Mouse (Mus musculus) T-helper 17 cell (primary cell): ENCODE measurements around the gene Birc6.

Source experiments
- in situ Hi-C, 2 experiments: fragments of 300-600 bp; cut with MboI, MseI; formaldehyde crosslinking; loops; 1 replicate in 1 of 2; 2 replicates in 1 of 2; pipeline ENCODE4 v1.15.1; 2025; ENCODE audit warnings: high pct_unique_total_duplicates in 2 of 2

The Birc6 gene

DNA sequence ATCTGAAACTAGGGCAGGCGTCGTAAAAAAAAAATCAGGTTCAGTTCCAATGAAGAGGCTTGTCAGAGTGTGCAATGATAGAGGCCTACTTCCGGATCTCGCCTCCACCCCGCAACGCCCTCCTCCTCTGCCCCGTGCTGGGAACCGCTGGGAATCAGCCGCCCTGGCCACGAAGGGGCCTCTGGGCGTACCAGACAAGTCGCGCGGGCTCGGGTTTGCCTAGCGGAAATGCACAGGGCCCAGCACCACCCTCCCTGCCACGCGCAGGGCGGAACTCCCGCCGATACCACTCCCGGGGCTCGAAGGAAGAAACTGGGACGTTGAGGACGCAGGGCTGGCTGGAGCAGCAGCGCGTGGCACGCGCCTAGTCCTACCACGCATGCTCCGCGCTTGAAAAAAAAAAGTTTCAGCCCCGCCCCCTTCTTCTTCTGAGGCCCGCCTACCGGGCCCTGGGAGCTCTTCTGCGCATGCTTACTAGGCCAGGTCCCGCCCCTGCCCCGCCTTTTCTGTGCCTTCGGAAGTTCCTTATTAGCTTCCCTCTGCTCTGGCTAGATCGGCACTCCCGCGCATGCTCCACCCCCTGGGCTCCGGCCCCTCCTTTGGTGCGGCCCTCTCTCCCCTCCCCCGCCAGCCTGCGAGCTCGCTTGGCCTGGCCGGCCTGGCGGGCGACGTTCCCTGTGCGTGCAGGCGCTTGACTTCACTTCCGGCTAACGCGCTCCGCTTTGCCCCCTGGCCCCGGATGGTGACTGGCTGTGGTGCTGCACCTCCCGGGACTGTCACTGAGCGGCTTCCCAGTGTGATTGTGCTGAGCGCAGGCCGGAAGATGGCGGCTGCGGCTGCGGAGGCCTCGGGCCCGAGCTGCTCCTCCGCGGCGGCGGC lies at the start of gene Birc6:
TSS of gene Birc6 (plus strand) at position 567 of the 879 bp plus-strand sequence.
- in situ Hi-C loops: no loop called here

DNA sequence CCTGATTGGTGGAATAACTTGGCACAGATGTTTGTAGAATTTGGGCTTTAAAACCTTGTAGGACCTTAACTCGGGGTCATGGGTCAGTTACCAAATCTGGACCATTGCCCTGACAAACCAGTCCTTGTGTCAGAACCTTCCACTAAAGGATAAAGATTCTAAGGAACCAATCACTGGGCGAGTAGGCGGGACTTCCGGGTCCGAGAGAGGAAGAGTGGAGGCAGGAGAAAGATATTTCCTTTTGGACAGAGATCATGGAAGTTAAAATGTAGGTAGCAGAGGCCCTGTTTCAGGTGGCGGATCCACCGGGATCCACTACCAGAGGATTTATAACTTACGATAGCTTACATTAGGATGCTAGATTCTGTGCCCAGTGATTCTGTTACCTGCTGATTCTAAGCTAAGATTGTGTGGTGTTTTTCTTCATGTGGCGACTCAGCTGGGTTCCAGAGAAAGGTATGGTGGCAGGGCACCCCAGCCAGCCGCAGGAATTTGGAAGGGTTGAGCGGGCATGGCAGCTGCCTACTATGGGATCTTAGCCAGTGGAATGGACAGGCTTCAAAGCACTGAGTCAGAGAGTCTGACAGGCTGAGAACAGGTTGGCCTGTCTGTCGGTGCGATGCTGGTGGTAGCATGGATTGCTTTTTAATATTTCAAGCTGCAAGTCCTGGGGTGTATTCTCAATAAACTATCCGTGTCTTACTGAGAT lies 47.6 kb upstream of the Birc6 start:
- in situ Hi-C loops: no loop called here

- in situ Hi-C loops: no loop called here
Measured at GRCm38 (mm10) chr17:74489024-74489900, 38.8 kb upstream of the Birc6 start, which contains the start of gene Yipf4. Yipf4 (plus strand) TSS chr17:74489493.

DNA sequence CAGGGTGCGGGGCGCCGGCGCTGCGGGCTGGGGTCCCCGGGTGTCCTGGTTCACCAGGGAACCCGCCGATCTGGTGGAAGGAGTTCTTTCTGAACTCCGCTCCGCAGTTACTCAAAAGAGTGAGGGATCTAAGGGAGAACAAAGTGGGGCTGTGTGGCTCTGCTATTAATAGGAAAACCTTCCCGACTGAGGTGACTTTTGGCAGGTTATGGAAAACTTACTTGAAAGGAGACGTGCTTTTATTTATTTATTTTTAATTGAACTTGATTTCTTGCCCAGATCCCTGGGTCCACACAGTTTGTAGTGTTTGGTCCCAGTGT lies 38.2 kb upstream of the Birc6 start:
- in situ Hi-C loops: loop anchor here in 1 of 2 experiments (10.0 kb wide), 1 partner anchor 1665 kb away; no protein-coding TSS in a partner anchor

DNA sequence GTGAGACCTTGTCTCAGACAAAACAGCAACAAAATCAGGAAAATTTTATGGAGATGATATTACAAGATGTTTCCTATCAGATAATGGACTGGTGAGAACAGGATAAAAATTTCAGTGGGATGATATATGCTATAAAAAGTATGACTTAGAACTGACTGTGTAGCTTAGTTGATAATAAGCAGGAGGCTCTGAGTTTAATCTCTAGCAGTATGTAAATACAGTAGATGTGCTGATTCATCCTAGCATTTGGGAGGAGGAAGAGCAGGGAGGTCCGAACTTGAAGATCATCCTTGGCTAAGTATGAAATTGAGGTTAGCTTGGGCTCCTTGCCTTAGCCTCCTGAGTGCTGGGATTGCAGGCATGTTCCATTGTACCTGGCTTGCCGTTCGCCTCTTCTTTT lies 36.5 kb upstream of the Birc6 start:
- in situ Hi-C loops: loop anchor here in 1 of 2 experiments (10.0 kb wide), 1 partner anchor 1667 kb away; no protein-coding TSS in a partner anchor

DNA sequence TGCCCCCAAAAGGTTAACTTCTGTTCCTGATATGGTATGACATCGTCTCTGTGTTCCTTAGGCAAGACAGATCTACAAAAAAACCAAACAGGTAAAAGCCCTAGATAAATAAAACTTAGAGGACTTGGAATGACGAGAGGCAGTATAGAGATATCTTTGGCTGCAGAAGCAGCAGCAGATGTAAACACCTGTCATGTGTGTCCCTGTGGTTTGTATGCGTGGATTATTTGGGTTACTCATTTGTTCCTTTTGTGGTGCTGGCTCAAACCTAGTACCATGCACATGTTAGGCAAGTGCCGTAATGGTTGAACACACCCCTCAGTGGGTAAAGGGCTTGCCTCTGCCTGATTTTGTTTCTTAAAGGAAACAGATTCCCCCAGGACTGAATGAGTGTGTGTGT lies 27.9 kb upstream of the Birc6 start:
- in situ Hi-C loops: no loop called here

- in situ Hi-C loops: no loop called here
Measured at GRCm38 (mm10) chr17:74501085-74501484, 27.0 kb upstream of the Birc6 start.

DNA sequence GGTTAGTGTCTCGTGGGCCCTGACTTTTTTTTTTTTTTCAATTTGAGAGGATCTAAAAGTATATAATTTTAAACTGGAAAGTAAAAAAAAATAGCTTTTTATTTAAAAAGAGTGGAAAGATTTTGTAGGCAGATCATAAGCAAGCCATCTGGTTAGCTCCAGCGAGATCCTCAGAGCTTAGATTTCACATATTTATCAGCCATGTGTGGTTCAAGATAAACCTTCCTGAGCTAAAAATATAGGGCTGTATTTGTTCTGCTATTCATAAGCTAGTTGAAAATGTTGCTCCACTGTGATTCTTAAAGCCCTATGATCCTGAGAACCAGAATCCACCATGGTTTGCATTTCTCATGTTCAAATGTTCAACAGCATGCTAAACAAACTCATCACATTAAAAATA lies 20.2 kb upstream of the Birc6 start:
- in situ Hi-C loops: no loop called here

DNA sequence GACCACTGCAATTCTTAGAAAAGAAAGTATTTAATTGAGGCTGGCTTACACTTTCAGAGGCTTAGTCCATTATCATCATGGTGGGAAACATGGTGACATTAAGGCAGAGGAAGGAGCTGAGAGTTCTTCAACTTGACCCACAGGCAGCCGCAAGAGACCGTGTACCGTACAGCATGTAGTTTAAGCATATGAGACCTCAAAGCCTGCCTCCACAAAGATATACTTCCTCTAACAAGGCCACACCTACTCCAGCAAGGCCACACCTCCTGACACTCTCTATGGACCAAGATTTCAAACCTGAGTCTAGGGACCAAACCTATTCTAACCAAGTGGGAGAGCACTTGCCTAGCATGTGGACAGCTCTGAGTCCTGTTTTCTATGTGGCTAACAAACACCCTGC lies 19.5 kb upstream of the Birc6 start:
- in situ Hi-C loops: no loop called here

- in situ Hi-C loops: no loop called here
Measured at GRCm38 (mm10) chr17:74512308-74512707, 15.8 kb upstream of the Birc6 start.

GRCm38 (mm10) chr17:74522797-74523723 lies 5.0 kb upstream of the Birc6 start:
- in situ Hi-C loops: no loop called here

- in situ Hi-C loops: no loop called here
Measured at GRCm38 (mm10) chr17:74526117-74526516, 2.0 kb upstream of the Birc6 start.

- in situ Hi-C loops: no loop called here
Measured at GRCm38 (mm10) chr17:74526806-74527653, 1.1 kb upstream of the Birc6 start.

- in situ Hi-C loops: no loop called here
Measured at GRCm38 (mm10) chr17:74528648-74529532, 795 bp downstream of the Birc6 start.

DNA sequence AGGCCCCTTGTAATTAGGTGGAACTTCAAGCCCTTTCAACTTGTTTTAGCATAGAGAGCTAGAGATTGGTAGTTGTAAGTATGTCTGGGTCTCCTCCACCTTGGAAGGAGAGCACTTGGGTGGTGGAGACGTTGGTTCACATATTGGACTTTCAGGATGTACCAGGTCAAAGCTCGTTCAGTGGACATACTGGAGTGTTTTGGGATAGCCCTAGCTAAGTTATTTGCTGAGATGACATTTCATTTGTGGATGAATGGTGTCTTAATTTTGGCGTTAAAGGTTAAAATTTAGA lies 1.4 kb downstream of the Birc6 start:
- in situ Hi-C loops: no loop called here

DNA sequence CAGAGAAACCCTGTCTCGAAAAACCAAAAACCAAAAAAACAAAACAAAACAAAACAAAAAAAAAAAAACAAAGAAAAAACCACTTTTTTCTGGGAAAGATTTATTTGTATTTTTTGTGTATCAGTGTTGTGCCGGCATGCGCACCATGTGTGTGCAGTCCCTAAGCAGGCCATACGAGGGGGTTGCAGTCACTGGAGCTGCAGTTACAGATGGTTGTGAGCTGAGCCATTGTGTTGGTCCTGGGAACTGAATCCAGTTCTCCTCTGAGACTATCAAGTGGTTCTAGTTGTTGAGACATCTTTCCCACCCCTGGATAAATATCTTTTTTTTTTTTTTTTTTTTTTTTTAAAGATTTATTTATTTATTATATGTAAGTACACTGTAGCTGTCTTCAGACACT lies 6.9 kb downstream of the Birc6 start:
- in situ Hi-C loops: loop anchor here in 1 of 2 experiments (5.0 kb wide), 1 partner anchor 47 kb away; no protein-coding TSS in a partner anchor

GRCm38 (mm10) chr17:74537526-74537925 lies 9.4 kb downstream of the Birc6 start:
- in situ Hi-C loops: no loop called here

GRCm38 (mm10) chr17:74543615-74544014 lies 15.5 kb downstream of the Birc6 start:
- in situ Hi-C loops: no loop called here

GRCm38 (mm10) chr17:74554118-74554517 lies 26.0 kb downstream of the Birc6 start:
- in situ Hi-C loops: no loop called here
